Mouse (Mus musculus) heart, postnatal 14 days (tissue): ENCODE results near the gene Rab40c. TPM values are rescaled to one million over a fixed set of nuclear protein-coding genes. Genes with fewer than 3 reads are reported as not detected.

Experiments used
- DNase-seq, 2 experiments: peaks; one replicate each; pipeline ENCODE4 v3.0.0; 2021 to 2022
- intact Hi-C: fragments of 180-260 bp; cut with DNase I; formaldehyde crosslinking; loops from one replicate; pipeline ENCODE4 v1.15.1; 2025
- total RNA-seq, 2 experiments: library from RNA; stranded (reverse); gene quantifications; 2 replicates each; pipeline ENCODE4 v1.2.3; 2021

Gene Rab40c
- total RNA-seq, 2 experiments from 2014 or later = 14.4 to 20.0 TPM

- DNase-seq = no peak
- intact Hi-C loops = no loop called here
Measured at GRCm38 (mm10) chr17:25863681-25864080, 55.8 kb downstream of the Rab40c start.

GRCm38 (mm10) chr17:25861704-25862612 lies 57.6 kb downstream of the Rab40c start:
- intact Hi-C loops = no loop called here
- DNase-seq = no peak

- intact Hi-C loops = no loop called here
- DNase-seq = peak; percentile 89 to 92
Measured at GRCm38 (mm10) chr17:25860832-25861703, 58.5 kb downstream of the Rab40c start, which contains the start of gene Wdr90. Gene Wdr90 (minus strand): TSS chr17:25861501.

- intact Hi-C loops = no loop called here
- no peak for DNase-seq
Measured at GRCm38 (mm10) chr17:25860229-25860628, 59.3 kb downstream of the Rab40c start.

GRCm38 (mm10) chr17:25844396-25844901 lies 75.1 kb downstream of the Rab40c start, which contains the start of gene Rhot2:
Gene Rhot2 (minus strand): TSS chr17:25844851.
- intact Hi-C loops = loop anchor here (2.0 kb wide), 1 partner anchor 22 kb away; no protein-coding TSS in a partner anchor
- DNase-seq = peak; percentile 92 to 96

- intact Hi-C loops = loop anchor here (2.0 kb wide), 1 partner anchor 23 kb away; no protein-coding TSS in a partner anchor
- no peak for DNase-seq
Measured at GRCm38 (mm10) chr17:25843636-25844395, 75.7 kb downstream of the Rab40c start.

GRCm38 (mm10) chr17:25843122-25843521 lies 76.4 kb downstream of the Rab40c start:
- DNase-seq = no peak
- intact Hi-C loops = no loop called here

GRCm38 (mm10) chr17:25842509-25842908 lies 77.0 kb downstream of the Rab40c start:
- DNase-seq = no peak
- intact Hi-C loops = no loop called here

GRCm38 (mm10) chr17:25841117-25841880 lies 78.2 kb downstream of the Rab40c start, which contains the start of gene Gm20683:
Gene Gm20683 (minus strand): TSS chr17:25841763.
- no peak for DNase-seq
- intact Hi-C loops = no loop called here

GRCm38 (mm10) chr17:25840519-25840918 lies 79.0 kb downstream of the Rab40c start:
- no peak for DNase-seq
- intact Hi-C loops = no loop called here

- no peak for DNase-seq
- intact Hi-C loops = no loop called here
Measured at GRCm38 (mm10) chr17:25839455-25840235, 79.9 kb downstream of the Rab40c start.

GRCm38 (mm10) chr17:25838904-25839303 lies 80.6 kb downstream of the Rab40c start:
- DNase-seq = no peak
- intact Hi-C loops = no loop called here

- intact Hi-C loops = no loop called here
- no peak for DNase-seq
Measured at GRCm38 (mm10) chr17:25837533-25837932, 82.0 kb downstream of the Rab40c start.

- DNase-seq = peak; percentile 70 to 79
- intact Hi-C loops = no loop called here
Measured at GRCm38 (mm10) chr17:25837076-25837410, 82.5 kb downstream of the Rab40c start, which contains the start of gene Rhbdl1. Gene Rhbdl1 (minus strand): TSS chr17:25837295.

- intact Hi-C loops = no loop called here
- DNase-seq = peak in 1 of 2 experiments; percentile 32
Measured at GRCm38 (mm10) chr17:25836397-25837075, 83.0 kb downstream of the Rab40c start.

GRCm38 (mm10) chr17:25835816-25836215 lies 83.7 kb downstream of the Rab40c start:
- no peak for DNase-seq
- intact Hi-C loops = no loop called here

- DNase-seq = no peak
- intact Hi-C loops = no loop called here
Measured at GRCm38 (mm10) chr17:25835301-25835700, 84.2 kb downstream of the Rab40c start.
